Mouse (Mus musculus) megakaryocyte-erythroid progenitor cell, adult 5-6 weeks (primary cell): ENCODE data around the gene Mthfs. TPM values are rescaled to one million over a fixed set of nuclear protein-coding genes. Genes with fewer than 3 reads are reported as not detected.

Experiments
- ATAC-seq: replicated peaks from 2 replicates; pipeline ENCODE4 v1.8.0; 2016; ENCODE audit warnings: mild to moderate bottlenecking, inconsistent platforms; ENCODE audit not compliant: severe bottlenecking, poor library complexity, low FRiP score, low TSS enrichment
- total RNA-seq, 2 experiments: library from RNA; stranded (forward) in 1 of 2; stranded (reverse) in 1 of 2; fragments of 200-1000, 215-1000 nt in 1 of 2; fragments of >200 nt in 1 of 2; fragmentation: Nextera tagmentation in 1 of 2; gene quantifications; 2 replicates each; pipeline ENCODE4 v1.2.3; 2014 to 2017

Gene Mthfs
- total RNA-seq, 2 experiments from 2014 or later, result 3.7 to 8.1 TPM

- ATAC-seq, result no peak
Observed at GRCm38 (mm10) chr9:89373731-89374130, 163.3 kb downstream of the Mthfs start.

GRCm38 (mm10) chr9:89374650-89375049 lies 164.2 kb downstream of the Mthfs start:
- ATAC-seq, result no peak

DNA sequence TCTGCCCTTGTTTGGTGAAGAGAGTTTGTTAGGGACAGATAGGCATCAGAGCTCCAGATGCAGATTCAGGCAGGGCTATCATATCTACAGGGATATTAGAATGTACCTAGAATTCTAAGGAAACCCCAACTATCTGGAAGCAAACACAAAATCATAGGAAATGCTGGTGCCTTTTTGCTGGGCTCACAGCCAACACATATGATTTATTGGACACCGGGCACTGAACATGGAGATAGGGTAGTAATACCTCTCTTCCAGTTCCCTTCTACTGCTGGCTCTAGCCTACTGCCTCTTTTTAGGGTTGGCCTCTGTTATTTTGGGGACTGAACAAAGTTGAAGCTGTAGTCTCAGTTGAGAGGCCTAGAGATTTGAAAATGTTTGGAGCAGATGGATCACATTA lies 192.6 kb downstream of the Mthfs start:
- no peak for ATAC-seq

Other genes starting within 250 kb of the Mthfs start
- not detected in 2 replicates for gene Trim43b, start 117.8 kb upstream of the Mthfs start, total RNA-seq (2014; fragmentation: Nextera tagmentation)
- not detected in 2 replicates for gene Trim43b, start 117.8 kb upstream of the Mthfs start, total RNA-seq (2017)
- gene Bcl2a1b, start 11.5 kb upstream of the Mthfs start, total RNA-seq (2014; fragmentation: Nextera tagmentation), result not detected in 2 replicates
- gene Bcl2a1b, start 11.5 kb upstream of the Mthfs start, total RNA-seq (2017), result not detected in 2 replicates
- 4.7 TPM in 1 of 2 replicates, not detected in the other for gene Gm29094, start 11.3 kb upstream of the Mthfs start, total RNA-seq (2014; fragmentation: Nextera tagmentation)
- gene Gm29094, start 11.3 kb upstream of the Mthfs start, total RNA-seq (2017), result not detected in 2 replicates